Mouse (Mus musculus): ENCODE measurements at regions not wholly inside any gene's neighbourhood (a gene's known extent, or its start where the extent isn't known, plus 50 kb on each side); places are given as distances from the start of the nearest gene placed in this dataset.

DNA sequence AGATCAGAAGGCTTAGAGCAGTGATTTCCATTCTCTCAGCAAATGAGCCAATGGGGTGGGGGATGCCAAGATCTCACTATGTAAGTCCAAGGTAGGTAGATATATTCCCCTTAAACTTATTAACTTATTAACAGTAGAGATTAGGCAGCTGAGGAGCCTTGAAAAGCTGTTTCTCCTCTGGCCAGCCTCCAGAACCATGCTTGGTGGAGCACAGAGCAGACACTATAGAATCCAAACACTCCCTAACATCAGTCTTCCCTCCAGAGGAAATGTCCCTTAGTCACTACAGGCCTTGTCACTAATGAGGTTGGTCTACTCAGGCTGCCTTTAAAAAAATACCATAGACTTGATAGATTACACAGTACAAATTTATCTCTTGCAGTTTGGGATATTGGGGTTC, 152.8 kb upstream of the Usp24 start:
- no peak for DNase-seq (ENCODE audit: low spot score)

DNA sequence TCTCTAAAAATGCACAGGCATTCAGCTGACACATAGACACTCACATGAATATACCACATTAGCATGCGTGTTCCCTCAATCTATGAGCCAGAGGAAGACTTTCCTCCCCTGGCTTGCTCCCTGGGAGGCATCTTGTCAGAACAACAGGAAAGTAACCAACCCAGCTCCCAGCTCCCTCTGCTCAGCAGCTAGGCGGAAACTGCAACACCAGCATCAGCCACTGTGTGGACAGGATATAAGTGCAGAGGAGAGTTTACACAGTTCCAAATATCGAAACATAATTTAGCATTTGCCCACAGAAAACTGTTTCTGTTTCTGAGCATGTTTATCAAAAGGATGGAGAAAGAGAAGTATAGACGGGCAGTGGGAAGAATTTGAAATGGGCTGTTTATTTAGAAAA, 148.3 kb upstream of the Usp24 start:
- DNase-seq (ENCODE audit: low spot score): no peak

DNA sequence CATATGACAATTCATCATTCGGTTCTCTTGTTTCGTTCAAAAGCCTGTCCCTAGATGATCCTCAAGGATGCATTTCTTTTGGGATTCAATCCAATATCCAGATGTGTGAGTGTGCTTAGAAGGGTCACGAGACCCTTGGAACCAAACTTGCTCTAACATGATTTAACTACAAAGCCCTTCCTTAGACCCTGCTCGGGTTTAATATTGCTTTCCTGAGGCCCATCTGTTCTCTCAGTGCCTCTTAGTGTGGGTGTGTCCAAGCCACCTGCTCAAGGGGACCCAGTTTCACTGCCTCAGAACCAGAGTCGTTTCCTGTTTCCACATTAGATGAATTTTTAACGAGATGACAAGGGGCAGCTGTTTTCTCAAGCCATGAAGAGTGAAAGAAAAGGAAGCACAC, 147.3 kb upstream of the Usp24 start:
- DNase-seq (ENCODE audit: low spot score): peak; percentile 35

DNA sequence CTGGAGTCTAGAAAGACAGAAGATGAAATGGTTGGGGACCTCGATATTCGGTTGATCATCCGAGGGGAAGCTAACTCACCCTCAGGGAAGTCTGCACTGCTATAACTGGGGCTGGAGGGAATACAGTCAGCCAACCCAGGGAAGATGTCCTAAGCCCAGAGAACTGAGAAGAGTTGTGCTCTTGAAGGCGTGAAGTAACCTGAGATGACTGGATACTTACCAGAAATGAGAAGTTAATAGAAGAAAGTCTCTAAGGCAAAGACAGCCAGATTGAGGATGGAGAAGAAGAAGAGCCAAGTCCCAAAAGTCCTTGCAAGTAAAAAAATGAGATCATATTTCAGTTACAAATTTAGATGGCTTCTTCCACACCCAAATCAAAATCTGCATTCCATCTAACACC, 146.5 kb upstream of the Usp24 start:
- no peak for DNase-seq (ENCODE audit: low spot score)

DNA sequence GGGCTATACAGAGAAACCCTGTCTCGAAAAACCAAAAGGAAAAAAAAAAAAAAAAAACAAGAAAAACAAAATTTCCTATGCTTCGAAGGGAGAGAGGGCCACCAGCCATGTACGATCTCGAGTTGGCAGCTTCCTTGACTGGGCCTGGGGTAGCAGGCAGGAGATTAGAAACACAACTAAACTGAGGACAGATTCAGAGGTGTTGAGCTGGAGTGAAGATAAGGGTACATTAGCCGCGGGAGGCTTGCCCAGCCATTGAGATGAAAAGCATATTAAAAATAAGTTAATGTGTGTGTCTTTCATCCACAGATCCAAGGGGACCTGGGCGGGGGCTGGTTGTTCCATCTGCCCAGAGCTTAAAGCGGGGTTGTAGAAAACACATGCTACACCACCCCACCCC, 145.3 kb upstream of the Usp24 start:
- no peak for DNase-seq (ENCODE audit: low spot score)

DNA sequence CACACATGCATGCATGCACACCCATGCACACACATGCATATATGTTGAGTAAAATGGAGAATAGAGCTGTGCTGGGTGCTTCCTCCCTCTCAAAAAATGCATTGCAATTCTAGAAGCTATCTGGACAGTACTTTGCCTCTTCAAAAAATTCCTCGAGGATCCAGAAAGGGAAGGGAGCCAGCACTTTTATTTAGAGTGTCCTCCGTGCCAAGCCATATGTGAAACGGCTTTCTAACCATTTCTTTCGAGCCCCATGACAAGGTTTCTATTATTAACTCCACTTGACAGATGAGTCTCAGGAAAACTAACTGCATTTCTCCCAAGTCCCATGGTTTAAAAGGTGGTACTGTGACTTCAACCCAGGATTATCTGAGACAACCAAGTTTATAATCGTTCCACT, 140.7 kb upstream of the Usp24 start:
- no peak for DNase-seq (ENCODE audit: low spot score)

DNA sequence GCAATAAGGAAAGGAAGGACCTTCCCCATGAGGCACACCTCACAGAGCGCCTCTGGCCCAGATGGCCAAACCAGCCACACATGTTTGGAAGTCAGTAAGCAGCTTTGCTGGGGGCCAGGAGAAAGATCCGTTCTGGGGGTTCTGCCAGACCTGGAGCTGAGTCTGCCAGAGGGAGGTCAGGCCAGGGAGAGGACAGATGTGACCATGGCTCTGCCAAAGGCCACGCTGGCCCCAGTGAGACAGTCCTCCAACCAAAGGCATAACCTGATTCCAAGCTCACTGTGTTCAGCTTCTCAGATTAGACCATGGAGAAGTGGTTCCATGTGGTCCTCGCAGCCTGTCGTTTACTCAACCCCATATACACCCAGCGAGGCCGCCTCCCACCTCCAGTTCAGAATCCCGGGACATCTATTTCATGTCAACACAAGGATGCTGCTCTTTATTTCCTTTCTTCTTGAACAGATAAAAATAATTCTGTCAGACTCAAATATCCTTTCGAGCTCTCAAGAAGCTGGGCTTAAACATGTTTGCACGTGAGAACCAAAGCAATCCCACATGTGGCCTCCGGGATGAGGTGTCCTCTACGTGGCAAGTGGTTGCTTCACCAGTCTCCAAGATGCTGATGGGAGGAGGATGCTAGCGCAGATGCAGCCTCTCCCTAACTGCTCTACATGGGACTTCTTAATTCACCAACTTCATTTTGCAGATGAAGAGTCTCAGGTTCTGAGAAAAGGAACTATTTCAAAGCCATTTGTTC, 130.1 kb upstream of the Usp24 start:
- DNase-seq (ENCODE audit: low spot score): peak; percentile 96

DNA sequence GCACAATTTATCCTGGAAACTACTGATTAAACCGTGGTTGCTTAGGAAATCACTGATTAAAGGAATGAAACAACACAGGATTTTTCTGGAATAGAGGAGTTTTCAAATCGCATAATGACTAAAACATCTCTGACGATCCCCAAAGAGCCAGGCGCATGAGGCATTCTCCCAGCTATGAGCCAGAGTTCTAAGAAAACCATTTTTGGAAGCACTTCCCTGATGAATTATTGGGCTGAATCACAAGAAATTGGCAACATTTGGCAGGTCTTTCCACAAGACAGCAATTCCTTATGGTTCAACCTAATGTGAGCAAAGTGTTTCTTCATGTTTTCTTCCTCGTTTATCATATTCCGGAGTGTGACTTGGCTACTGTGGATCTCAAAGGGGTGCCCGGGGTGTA, 129.3 kb upstream of the Usp24 start:
- DNase-seq (ENCODE audit: low spot score): peak; percentile 58

DNA sequence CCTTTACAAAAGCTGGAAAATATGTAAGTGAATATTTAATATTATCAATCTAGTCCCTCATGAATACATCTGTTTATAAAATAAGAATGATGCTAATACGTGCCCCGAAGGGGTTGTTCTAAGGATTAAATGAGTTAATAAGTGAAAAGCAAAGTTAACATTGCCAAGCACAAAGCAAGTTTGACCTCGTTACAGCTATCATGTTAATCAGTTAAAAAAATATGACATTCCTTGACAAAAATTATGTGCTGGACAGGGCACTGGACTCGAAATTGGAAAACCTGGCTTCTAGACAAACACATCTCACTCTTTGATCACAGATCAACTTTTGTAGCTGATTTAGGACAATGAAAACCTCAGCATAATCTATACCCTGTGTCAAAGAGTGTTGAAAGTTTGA, 125.8 kb upstream of the Usp24 start:
- DNase-seq (ENCODE audit: low spot score): no peak

DNA sequence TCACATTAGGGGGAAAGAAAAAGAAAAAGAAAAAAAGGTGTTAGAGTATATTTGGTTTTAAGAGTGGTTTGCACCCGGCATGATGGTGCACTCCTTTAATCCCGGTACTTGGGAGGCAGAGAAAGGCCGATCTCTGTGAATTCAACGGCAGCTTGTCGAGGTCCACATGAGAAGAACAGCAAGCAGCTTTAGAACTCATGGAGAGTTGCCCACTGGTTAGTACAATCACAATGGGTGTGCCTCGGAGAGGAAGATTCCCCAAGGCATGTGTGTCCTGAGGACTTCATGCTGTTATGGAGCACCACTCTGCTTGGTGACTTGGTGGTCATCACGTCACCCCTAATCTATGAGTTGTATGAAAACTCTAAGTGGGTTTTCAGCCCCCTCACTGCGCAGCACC, 124.7 kb upstream of the Usp24 start:
- DNase-seq (ENCODE audit: low spot score): no peak

DNA sequence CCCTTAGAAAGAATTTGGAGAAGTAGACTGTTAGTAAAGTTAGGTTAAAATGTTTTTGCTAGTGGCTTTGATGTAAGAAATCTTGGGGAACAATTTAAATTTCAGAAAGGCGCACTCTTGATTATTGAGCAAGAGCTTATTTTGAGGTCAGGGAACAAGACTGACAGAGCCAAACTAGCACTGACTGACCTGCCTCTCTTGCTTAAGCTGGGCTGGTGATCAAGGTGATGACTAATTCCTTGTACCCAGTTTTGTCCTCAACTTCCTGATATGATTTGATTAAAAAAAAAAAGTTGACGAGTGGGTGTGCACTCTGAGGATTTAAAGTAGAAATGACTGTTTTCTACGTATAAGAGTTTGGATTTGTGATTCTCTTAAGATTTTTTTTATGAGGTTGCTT, 124.2 kb upstream of the Usp24 start:
- DNase-seq (ENCODE audit: low spot score): peak; percentile 65

DNA sequence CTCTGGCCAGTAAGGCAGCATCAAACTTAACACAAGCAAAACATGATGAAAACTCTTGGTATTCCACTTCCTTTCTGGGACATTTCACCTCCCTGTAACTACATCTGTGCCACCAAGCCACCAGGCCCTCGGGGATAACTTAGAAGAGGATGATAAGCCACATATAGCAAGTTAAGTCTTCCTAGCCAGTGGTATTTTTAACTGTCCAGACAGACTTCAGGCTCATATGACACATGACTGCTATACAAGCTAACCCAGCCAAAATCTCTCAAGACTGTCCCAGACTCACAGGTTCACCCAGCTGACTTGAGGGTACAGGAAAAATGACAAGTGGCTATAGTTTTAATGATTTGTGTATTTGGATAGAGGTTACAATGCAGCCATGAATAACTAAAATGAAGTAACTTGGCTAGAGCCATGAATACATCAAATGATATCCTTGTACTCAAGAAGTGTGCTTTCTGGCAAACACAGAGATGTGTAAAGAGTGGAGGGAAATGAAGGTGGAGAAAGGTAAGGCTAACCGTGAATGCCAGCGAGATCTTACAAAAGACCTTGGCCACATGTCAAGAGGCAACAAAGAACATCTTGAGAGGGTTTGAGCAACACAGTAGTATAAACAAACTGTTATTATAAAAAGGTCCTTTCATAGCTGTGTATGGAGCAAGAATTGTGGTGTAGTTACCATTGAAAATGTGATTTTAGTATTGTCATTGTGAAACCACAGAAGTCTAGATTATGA, 122.6 kb upstream of the Usp24 start:
- DNase-seq (ENCODE audit: low spot score): no peak

DNA sequence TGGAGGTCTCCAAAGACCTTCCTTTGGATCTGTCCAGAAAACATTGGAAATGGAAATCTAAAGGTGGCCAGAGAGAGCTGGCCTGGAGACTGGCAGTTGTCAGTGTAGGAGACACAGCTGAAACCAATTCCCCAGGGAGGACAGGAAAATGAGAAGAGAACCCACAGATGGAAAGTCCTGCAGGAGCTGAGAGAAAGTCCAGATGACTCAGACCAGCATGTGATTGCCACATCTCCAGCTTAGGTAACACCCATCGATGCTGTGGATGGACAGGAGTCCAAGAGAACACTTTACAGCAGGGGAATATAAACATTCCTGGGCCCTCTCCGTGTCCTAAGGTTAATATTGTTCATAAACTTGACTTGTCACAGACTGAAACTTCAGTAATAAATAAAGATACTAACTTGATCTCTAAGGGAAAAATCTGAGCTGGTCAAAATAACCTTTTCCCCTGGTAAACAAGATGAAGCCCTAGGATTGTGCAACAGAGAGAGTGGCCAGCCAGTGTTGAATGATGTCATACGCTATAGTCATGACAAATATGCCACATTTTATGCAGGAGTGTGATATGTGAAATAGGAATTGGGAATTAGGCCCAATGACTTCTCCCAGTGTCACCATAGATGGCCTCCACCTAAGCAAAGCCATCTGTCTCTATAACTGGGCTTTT, 120.4 kb upstream of the Usp24 start:
- peak; percentile 73 for DNase-seq (ENCODE audit: low spot score)

DNA sequence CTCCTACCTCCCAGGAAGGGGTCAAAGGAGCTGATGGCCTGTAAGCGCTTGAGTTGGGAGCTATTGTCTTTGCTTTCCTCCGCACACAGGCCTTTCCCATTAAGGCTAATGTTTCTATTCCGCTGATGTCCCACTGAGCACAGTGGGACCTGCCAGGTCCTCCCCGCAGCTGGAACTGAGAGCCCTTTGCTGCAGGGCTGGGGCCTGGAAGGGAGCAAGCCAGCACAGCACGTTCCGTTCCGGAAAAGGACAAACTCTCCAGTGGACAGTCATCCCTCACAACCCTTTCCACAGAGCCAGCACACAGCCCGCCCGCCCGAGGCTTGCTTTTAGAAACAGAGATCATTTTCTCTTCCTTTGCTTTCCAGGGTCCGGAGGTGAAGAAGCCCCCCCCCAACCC, 116.2 kb upstream of the Usp24 start:
- peak; percentile 89 for DNase-seq (ENCODE audit: low spot score)

DNA sequence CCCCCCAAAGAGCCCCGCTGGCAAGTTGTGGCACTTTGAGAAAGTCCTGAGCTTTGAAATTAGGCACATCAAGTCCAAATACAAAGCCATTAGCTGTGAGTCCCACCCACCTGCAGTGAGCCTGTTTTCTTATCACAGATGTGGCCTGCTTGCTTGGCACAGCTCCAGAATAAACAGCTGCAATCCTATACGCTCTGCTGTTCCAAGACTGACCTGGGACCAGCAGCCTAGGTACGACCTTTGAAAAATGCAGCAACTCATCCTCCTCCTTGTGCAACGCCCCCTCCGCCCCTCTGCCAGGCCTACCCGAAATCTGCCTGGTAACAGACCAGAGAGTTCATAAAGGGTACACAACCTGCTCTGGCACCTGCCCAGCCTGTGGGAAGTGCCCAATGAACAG, 115.8 kb upstream of the Usp24 start:
- DNase-seq (ENCODE audit: low spot score): peak; percentile 54

DNA sequence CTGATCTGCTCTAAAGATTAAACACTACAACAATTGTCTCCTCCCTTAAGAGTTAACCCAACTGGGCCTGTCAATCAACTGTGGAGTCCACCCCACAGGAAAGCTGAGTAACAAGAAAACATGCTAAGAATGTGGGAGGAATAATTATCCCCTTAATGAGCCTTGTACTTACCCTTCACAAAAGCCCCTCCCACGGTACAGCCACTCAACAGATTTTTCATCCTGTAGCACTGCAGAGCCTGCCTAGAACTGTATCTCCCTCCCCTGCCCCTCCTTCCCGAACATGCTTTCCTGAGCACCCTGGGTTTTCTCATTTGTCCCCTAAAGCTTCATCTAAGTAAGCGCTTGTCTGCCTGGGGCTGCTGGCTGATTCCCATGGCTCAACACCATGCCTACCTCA, 113.5 kb upstream of the Usp24 start:
- no peak for DNase-seq (ENCODE audit: low spot score)

DNA sequence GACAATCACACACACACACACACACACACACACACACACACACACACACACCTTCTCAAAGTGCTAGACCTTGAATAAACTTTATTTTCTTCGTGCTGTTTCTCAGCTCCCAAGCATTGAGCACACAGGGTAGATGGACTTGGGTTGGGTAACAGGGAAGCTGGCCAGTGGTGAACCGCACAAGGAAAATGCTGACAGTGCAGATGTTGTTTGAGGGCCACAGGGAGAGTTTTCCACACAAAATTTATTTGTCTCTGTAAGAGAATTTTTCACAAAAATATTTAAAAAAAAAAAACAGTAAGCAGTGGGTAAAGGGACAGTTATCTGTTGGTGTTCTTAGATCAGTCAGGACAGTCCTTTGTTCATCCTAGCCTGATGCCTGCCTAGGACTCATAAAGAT, 110.8 kb upstream of the Usp24 start:
- no peak for DNase-seq (ENCODE audit: low spot score)

DNA sequence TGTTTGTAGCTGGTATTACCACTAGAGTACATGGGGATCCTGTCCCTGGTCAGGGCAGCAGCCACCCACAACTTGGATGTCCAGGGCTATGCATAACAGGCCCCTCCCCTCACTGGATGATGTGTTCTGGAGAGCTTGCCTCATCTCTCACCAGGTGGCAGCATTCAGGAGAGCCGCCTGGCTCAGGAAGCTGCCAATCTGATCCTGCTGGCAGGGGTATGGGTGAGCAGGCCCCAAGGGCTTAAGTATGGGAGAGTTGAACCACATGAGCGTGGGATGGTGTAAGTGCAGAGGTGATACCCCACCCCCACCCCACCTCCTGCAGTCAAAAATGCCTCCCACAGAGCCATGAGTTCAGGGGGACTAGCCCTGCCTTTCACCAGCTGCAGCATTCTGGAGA, 110.0 kb upstream of the Usp24 start:
- DNase-seq (ENCODE audit: low spot score): no peak

DNA sequence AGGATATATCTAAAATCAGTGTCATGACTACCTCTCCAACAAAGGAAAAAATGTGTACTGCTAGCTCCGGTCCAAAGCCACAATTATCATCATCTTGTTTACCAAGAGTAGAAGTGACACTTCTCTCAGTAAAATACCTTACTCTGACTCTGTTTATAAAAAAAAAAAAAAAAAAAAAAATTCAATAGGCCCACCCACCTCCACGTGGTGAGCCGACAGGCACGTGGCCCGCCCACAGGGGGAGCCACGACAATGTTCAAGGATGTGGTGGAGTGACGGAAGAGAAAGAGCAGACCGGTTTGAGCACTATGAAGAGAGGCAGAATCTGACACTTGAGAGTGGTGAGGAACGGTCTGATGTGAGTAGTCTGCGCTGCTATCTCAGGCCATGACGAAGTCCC, 106.5 kb upstream of the Usp24 start:
- DNase-seq (ENCODE audit: low spot score): no peak

DNA sequence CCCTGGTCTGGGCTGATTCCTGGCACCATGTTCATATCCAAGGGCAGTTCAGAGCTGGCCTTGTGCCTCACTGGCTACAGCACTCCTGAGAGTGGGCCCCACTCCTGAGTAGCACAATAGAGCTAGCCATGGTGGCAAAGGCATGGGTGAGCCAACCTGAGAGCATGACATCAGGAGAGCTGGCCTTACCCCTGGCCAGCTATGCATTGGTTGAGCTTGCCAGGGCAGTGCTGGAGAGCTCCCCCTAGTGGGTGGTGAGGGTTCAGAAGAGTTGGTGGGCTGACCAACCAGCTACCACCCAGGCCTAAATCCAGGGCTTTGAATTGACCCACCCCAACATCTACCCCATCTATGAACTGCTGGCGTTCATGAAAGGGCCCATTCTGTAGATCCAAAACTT, 106.0 kb upstream of the Usp24 start:
- DNase-seq (ENCODE audit: low spot score): no peak

DNA sequence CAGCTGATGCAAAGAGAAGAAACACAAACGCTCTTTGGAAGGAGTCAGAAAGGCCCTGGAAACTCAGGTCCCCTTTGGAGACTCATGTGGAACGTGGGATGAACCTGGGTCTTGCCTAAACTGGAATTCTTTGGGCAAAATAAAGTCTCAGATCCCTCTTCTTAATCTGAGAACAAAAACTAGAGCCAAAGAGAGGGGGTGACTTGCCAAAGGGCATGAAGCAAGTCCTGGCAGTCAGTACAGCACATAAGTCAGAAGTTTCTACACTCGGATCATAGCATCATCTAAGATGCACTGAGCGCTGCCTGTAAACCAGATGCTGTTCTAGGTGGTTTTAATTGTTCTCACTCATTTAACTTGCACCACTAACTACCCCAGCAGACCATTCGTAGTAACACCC, 101.8 kb upstream of the Usp24 start:
- DNase-seq (ENCODE audit: low spot score): peak; percentile 70

DNA sequence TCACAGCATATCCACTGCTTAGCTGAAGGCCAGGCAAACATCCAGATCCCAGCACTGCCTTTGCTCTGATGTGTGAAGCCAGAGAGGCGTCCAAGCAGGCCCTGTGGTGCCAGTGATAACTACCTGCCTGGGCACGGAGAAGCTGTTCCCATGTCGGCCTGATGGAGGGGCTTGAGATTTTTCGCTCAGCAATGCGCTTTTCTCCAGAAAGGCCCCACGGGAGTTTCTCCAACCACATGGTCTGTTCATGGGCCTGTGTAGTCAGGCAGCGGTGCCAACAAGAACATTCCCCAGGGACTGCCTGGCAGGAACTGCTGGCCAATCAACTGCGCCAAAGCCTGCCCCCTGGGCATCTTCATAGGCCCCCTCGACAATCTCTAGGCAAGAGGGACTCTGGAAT, 95.4 kb upstream of the Usp24 start:
- no peak for DNase-seq (ENCODE audit: low spot score)
